Mouse (Mus musculus) neural tube, embryonic 10.5 days (tissue): ENCODE measurements at regions not wholly inside any gene's neighbourhood (a gene's known extent, or its start where the extent isn't known, plus 50 kb on each side); places are given as distances from the start of the nearest gene placed in this dataset.

ENCODE experiments used
- DNase-seq: peaks from one replicate; pipeline ENCODE4 v3.0.0-alpha.2; 2017; ENCODE audit warnings: low spot score; ENCODE audit errors: extremely low spot score

GRCm38 (mm10) chr6:51044873-51045272 lies 387.6 kb upstream of the Nfe2l3 start:
- DNase-seq, result no peak

DNA sequence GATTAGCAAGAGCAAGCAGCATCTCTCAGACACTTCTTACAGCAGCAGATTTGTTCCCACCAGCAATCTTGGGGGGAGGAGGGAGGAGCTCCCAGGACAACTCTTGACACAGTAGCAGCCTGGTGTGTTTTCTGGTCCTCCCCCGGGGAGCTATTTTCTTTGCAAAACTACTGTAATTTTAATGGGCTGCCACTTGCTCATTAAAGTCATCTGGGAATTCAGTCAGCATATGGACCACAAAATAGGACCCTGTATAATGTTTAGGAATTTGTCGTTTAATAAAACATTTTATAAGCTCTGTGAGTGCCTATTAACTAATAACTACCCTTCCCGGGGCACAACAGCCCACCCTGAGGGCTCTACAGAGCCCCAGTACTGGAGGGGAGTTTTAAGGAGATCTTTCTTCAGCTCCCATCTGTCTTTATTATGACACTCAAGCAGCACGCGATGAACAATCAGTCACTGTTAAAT lies 380.0 kb upstream of the Nfe2l3 start:
- DNase-seq, result no peak

GRCm38 (mm10) chr6:51057229-51057628 lies 375.2 kb upstream of the Nfe2l3 start:
- no peak for DNase-seq

DNA sequence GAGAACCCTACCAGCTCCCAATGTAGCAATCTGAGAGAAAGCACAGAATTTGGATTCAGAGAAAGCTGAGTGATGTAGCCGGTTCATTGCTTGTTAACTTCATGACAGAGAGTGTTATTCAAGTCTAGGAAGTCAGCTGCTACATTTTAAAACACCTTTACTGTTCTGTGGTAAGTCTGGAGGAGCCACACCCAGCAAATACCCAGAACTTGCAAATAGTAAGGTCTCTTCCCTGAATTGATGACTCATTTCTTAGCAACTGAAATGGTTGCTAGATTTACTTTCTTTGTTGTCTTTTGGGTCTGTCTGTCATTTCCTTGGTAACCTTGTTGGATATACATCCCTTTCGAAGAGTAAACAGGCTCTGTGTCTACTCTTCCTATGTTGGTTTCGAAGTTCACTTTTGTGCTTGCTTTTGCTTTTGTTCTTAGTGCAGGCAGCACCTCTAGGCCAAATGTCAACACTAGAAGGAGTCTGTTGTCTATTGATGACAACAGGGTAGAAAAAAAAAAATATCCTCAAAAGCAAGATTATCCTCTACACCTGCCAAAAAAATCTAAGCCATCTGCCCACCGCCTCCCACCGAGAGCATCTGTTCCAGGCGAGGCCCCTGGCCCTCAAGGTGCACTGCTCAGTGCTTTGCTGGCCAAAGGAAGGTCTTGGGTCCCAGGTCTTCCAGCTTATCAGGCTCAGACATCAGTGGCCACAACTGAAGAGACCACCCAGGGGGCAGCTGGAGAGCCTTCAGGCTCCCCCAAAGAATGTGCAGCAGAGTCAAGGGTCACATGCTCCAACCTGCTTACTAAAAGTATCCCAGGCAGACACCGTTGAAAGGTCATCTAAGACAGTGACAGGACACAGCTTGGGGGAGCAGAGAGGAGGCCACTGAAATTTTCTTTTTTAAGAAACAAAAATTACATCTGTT lies 372.3 kb upstream of the Nfe2l3 start:
- DNase-seq, result no peak

GRCm38 (mm10) chr6:51060848-51061535 lies 371.5 kb upstream of the Nfe2l3 start:
- no peak for DNase-seq

GRCm38 (mm10) chr6:51065156-51065555 lies 367.3 kb upstream of the Nfe2l3 start:
- DNase-seq, result no peak

DNA sequence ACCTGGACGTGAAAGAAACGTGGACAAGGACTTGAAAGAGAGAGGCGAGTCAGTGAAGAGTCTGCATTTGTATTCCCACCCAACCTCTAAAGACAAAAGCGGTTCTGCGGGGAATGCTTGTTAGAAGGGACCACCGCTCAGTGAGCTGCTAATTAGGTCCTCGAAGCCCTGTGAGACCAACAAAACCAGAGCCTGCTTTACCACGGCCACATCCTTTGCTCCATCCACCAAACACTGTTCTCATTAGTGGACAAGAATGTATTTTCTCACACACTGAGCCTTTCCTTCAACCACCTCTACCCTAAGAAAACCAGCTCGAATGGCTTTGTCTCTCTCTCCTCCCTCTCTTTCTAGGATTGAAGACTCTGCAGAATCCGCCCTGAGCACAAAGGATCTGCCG lies 365.1 kb upstream of the Nfe2l3 start:
- no peak for DNase-seq

- no peak for DNase-seq
Measured at GRCm38 (mm10) chr6:51069945-51070344, 362.5 kb upstream of the Nfe2l3 start.

- DNase-seq, result no peak
Measured at GRCm38 (mm10) chr6:51071243-51071642, 361.2 kb upstream of the Nfe2l3 start.

- no peak for DNase-seq
Measured at GRCm38 (mm10) chr6:51075026-51075425, 357.4 kb upstream of the Nfe2l3 start.

GRCm38 (mm10) chr6:51076861-51077768 lies 355.4 kb upstream of the Nfe2l3 start:
- no peak for DNase-seq

GRCm38 (mm10) chr6:51077769-51078096 lies 354.7 kb upstream of the Nfe2l3 start:
- DNase-seq, result no peak

DNA sequence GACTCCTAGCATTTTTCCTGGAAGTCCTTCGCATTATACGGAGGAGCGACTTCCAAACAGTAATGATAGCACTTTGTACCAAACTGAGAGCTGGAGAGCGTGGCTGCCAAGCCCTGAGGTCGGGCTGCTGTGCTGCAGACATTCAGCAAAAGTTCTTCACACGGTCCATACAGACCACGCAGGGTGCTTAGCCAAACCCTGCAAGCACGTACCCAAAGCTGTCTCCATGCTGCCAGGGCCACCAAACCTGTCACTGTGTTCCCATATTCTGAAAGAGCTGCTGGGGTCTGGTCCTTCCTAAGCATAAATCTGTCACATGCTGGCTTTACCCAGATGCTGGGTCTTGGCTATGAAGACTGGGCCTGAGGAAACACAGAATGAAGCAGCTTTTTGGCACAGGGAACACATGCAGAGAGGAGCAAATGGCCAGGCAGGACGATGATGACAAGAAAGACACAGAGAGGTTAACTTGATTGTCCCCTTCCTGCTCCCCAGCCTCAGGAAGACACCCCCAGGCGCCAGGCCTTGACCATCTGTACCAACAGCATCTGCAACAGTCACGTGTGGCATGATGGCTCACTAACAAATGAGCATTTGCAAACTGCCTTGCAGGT lies 354.0 kb upstream of the Nfe2l3 start:
- no peak for DNase-seq

GRCm38 (mm10) chr6:51078967-51079355 lies 353.5 kb upstream of the Nfe2l3 start:
- DNase-seq, result no peak

GRCm38 (mm10) chr6:51081056-51081455 lies 351.4 kb upstream of the Nfe2l3 start:
- DNase-seq, result no peak

DNA sequence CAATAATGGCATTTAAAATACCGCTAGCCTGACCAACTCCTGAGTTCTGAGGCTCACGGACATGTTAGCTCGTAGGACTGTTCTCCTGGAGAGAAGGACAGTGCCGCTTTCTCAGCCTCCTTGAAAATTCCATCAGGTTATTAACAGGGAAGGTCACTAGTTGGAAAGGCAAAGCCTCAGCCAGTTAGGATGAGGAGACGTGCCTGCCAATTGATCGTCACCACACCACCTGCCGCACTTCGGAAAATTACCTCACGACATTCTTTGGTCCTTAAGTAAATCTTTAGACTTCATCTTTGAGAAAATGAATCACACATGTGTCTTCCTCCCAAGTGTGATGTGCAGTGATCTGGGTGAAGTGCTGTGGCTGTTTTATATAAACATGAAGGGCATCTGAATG lies 347.8 kb upstream of the Nfe2l3 start:
- no peak for DNase-seq

GRCm38 (mm10) chr6:51085547-51085946 lies 346.9 kb upstream of the Nfe2l3 start:
- no peak for DNase-seq

GRCm38 (mm10) chr6:51086347-51086746 lies 346.1 kb upstream of the Nfe2l3 start:
- no peak for DNase-seq

GRCm38 (mm10) chr6:51087806-51088205 lies 344.7 kb upstream of the Nfe2l3 start:
- DNase-seq, result no peak

GRCm38 (mm10) chr6:51088641-51089372 lies 343.7 kb upstream of the Nfe2l3 start:
- no peak for DNase-seq
